8 mouse cellular contexts compared by ENCODE assay signal in the genomic region with DNA sequence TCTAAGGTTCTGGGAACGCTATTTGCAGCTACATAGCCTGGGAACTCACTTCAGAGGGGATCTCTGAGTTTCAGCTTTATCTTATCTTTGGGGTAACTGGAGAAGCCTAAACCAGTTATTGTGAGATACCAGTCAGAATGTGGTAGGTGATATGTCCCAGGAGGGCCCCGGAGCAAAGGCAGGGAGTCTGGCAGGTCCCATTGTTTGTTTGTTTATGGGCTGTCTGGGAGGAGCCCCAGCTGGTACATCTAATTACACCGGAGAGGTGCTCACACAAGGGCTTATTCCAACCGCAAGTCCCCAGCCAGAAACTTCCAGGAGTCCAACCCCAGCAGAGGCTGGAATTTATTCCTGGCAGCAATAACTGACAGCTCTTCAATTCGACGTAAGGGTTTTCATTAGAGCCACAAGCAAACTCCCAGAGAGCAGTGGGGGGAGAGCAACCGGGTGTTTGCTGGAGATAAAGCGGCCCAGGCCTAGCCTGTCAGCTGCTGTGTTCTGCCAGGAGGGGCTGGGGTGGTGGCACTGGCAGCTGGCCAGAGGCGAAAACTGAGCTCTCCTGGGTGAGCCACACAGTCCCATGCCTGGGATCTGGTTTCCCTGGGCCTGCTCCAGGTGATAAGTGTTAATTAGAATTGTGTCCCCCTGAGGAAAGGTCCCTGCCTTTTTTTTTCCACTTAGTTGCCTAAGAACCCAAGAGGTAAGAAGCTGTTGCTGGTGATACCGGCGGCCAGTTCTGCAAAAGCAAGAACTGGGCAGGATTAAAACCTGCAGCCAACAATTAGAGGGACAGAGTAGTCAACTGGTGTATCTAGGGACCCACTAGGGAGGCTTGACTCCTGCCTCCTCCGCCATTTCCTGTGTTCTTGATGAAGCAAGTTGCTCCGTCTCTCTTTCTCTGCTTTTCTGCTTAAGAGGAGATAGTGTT.
DNase-seq lines count a peak whose midpoint lies in the region; ATAC-seq and TF ChIP-seq lines count a peak whose summit lies in the region.

No protein-coding gene starts in this region.

- WGBS in hindbrain, embryonic 12.5 days: 30% methylated on average over 13 of the region's 13 CpGs
- 28% methylated on average over 13 of the region's 13 CpGs for WGBS in liver, postnatal 0 days (ENCODE audit: insufficient replicate concordance)
- WGBS in neural tube, embryonic 13.5 days: 26% methylated on average over 13 of the region's 13 CpGs

- DNase-seq in adrenal gland, adult 8-10 months: peak; percentile 8
- peak; percentile 93 for DNase-seq in c-Kit-positive CD71-positive TER-119-negative erythroid progenitor cells, embryonic 14.5 days (ENCODE audit: low read depth)
- DNase-seq in gastrocnemius, adult 18-20 months (ENCODE audit: low spot score): peak; percentile 52
- peak; percentile 92 for DNase-seq in liver, postnatal 0 days
- DNase-seq in frontal cortex, postnatal 14 days (ENCODE audit: low spot score in 2 of 2): no peak
- DNase-seq in left cerebral cortex, adult 18-20 months (ENCODE audit: low spot score in 2 of 2): no peak

- H3K9me3 ChIP-seq in hindbrain, embryonic 12.5 days (replicated peaks): no peaks in the 10 kb centered on the region
- H3K9me3 ChIP-seq in liver, postnatal 0 days (ENCODE audit: low read length): no peaks in the 10 kb centered on the region
- H3K9me3 ChIP-seq in neural tube, embryonic 13.5 days: no peaks in the 10 kb centered on the region

- TF ChIP-seq EP300 in liver, postnatal 0 days (IDR thresholded peaks at IDR 0.05; ENCODE audit: low read depth): peak; percentile 96

- 0 out of 2 replicates have a peak, but pooled peaks have one; percentile 22 for TF ChIP-seq CTCF in liver, postnatal 0 days (IDR thresholded peaks at IDR 0.05; ENCODE audit: low read depth)

- ATAC-seq in hindbrain, embryonic 12.5 days (ENCODE audit: low FRiP score): peak; percentile 93
- ATAC-seq in liver, postnatal 0 days: peak; percentile 96
- ATAC-seq in neural tube, embryonic 13.5 days (ENCODE audit: low read depth): peak; percentile 91

- H3K27me3 ChIP-seq in hindbrain, embryonic 12.5 days: no peaks in the 10 kb centered on the region
- H3K27me3 ChIP-seq in liver, postnatal 0 days (ENCODE audit: insufficient read depth, low read length): no peaks in the 10 kb centered on the region
- peaks cover 5% of the 10 kb centered on the region; the same call in 1 of the 2 replicates for H3K27me3 ChIP-seq in neural tube, embryonic 13.5 days

- H3K9ac ChIP-seq in hindbrain, embryonic 12.5 days: no peak overlapping the region
- H3K9ac ChIP-seq in liver, postnatal 0 days (replicated peaks): peak overlapping the region; percentile 53
- H3K9ac ChIP-seq in neural tube, embryonic 13.5 days: no peak overlapping the region

- no peak overlapping the region for H3K4me2 ChIP-seq in hindbrain, embryonic 12.5 days (replicated peaks)
- peak overlapping the region; percentile 63 for H3K4me2 ChIP-seq in liver, postnatal 0 days (ENCODE audit: low read depth, low read length)
- H3K4me2 ChIP-seq in neural tube, embryonic 13.5 days: no peak overlapping the region

- peaks cover 21% of the 10 kb centered on the region for H3K4me1 ChIP-seq in hindbrain, embryonic 12.5 days
- H3K4me1 ChIP-seq in liver, postnatal 0 days (ENCODE audit: insufficient read depth): peaks cover 28% of the 10 kb centered on the region
- peaks cover 33% of the 10 kb centered on the region for H3K4me1 ChIP-seq in neural tube, embryonic 13.5 days (replicated peaks)

- no peak overlapping the region for H3K4me3 ChIP-seq in hindbrain, embryonic 12.5 days
- H3K4me3 ChIP-seq in liver, postnatal 0 days (ENCODE audit: low read depth, low read length): peak overlapping the region; percentile 14
- H3K4me3 ChIP-seq in neural tube, embryonic 13.5 days: no peak overlapping the region

- no peaks in the 10 kb centered on the region for H3K36me3 ChIP-seq in hindbrain, embryonic 12.5 days
- no peaks in the 10 kb centered on the region for H3K36me3 ChIP-seq in liver, postnatal 0 days (replicated peaks; ENCODE audit: insufficient read depth, low read length)
- H3K36me3 ChIP-seq in neural tube, embryonic 13.5 days: no peaks in the 10 kb centered on the region

- H3K27ac ChIP-seq in hindbrain, embryonic 12.5 days: peak overlapping the region; percentile 55
- H3K27ac ChIP-seq in liver, postnatal 0 days (ENCODE audit: low read depth): peak overlapping the region; percentile 94
- H3K27ac ChIP-seq in neural tube, embryonic 13.5 days (replicated peaks): peak overlapping the region; percentile 68

Comparison
In these comparisons a context has a peak if more than half of its experiments do, and no peak if none do; other contexts are left out.
1. DNase-seq: peak in adrenal gland, adult 8-10 months (single experiment), c-Kit-positive CD71-positive TER-119-negative erythroid progenitor cells, embryonic 14.5 days (single experiment), gastrocnemius, adult 18-20 months (single experiment) and liver, postnatal 0 days (single experiment); none in frontal cortex, postnatal 14 days (0 of 2) and left cerebral cortex, adult 18-20 months (0 of 2).
2. Peak in every context shown above with its lines, with median percentiles within 50 percentile points of each other: ATAC-seq and H3K27ac ChIP-seq.